Mouse (Mus musculus) liver, postnatal 0 days (tissue): Measurements from ENCODE around the gene Gm44790. TPM values are rescaled to one million over a fixed set of nuclear protein-coding genes. Genes with fewer than 3 reads are reported as not detected.

Experiments used
- ATAC-seq: fragments of 200-750 bp; cut with Nextera tagmentation; 2 replicates; pipeline ENCODE4 v1.8.0; 2017; ENCODE audit warnings: mild to moderate bottlenecking, moderate library complexity
- DNase-seq: peaks from one replicate; pipeline ENCODE4 v3.0.0-alpha.2; 2016
- H3K27ac ChIP-seq: fragments of 300-500 bp; sonication (generic); 2 replicates; pipeline ENCODE4 v1.5.1; 2014; ENCODE audit warnings: antibody characterized with exemption, moderate library complexity, mild to moderate bottlenecking, low read depth
- H3K27me3 ChIP-seq: fragments of 300-500 bp; sonication (generic); 2 replicates; pipeline ENCODE4 v1.6.1; 2014; ENCODE audit warnings: low read length, control low read depth, mixed read lengths; ENCODE audit not compliant: insufficient read depth
- H3K36me3 ChIP-seq: fragments of 300-500 bp; sonication (generic); replicated peaks from 2 replicates; pipeline ENCODE4 v1.6.1; 2014; ENCODE audit warnings: mild to moderate bottlenecking, control low read depth, low read length, moderate library complexity, mixed read lengths; ENCODE audit not compliant: insufficient read depth
- H3K4me1 ChIP-seq: fragments of 300-500 bp; sonication (generic); 2 replicates; pipeline ENCODE4 v1.6.1; 2014; ENCODE audit warnings: antibody characterized with exemption, mild to moderate bottlenecking, control low read depth; ENCODE audit not compliant: insufficient read depth
- H3K4me2 ChIP-seq: fragments of 300-500 bp; sonication (generic); 2 replicates; pipeline ENCODE4 v1.6.1; 2014; ENCODE audit warnings: low read depth, mild to moderate bottlenecking, low read length, moderate library complexity, mixed read lengths
- H3K4me3 ChIP-seq: fragments of 300-500 bp; sonication (generic); 2 replicates; pipeline ENCODE4 v1.5.1; 2014; ENCODE audit warnings: low read depth, low read length
- H3K9ac ChIP-seq: fragments of 300-500 bp; sonication (generic); replicated peaks from 2 replicates; pipeline ENCODE4 v1.6.1; 2014; ENCODE audit warnings: mild to moderate bottlenecking, moderate library complexity
- H3K9me3 ChIP-seq: fragments of 300-500 bp; sonication (generic); 2 replicates; pipeline ENCODE4 v1.6.1; 2016; ENCODE audit warnings: mild to moderate bottlenecking, control low read depth, low read length, mixed read lengths
- CTCF ChIP-seq: sonication (generic); IDR thresholded peaks from 2 replicates; pipeline ENCODE4 v1.5.1; 2016; ENCODE audit warnings: antibody characterized with exemption, low read depth
- EP300 ChIP-seq: IDR thresholded peaks from 2 replicates; pipeline ENCODE4 v1.6.1; 2016; ENCODE audit warnings: antibody characterized with exemption, low read depth, mild to moderate bottlenecking
- WGBS: fragments of 180-500 bp; shearing (Covaris S2); extraction: QIAGEN DNeasy Blood & Tissue Kit; methylation state at CpG from one replicate; pipeline ENCODE4 v1.1.7; 2014; ENCODE audit not compliant: insufficient replicate concordance; 5-methylcytosine and 5-hydroxymethylcytosine counted together
- polyA plus RNA-seq: library from polyadenylated mRNA; unstranded; fragments of >200 nt; fragmentation: Nextera tagmentation; extraction: Ambion mirVana; gene quantifications from 2 replicates; pipeline ENCODE4 v1.2.1, GENCODE M21; 2015

The Gm44790 gene
- polyA plus RNA-seq, 1 experiment from 2014 or later: not detected

GRCm38 (mm10) chr6:86400972-86401371 lies 25.5 kb upstream of the Gm44790 start:
- peak; percentile 85 for TF ChIP-seq CTCF
- no peak for TF ChIP-seq EP300
- Histone ChIP-seq H3K4me3 (peak overlapping the region; percentile 17; the same call in 1 of the 2 replicates), H3K36me3 (no peaks in the 10 kb centered on the region), H3K27ac (no peak overlapping the region), H3K9me3 (no peaks in the 10 kb centered on the region), H3K4me2 (peak overlapping the region; percentile 56), H3K4me1 (peaks cover 29% of the 10 kb centered on the region), H3K9ac (peak overlapping the region; percentile 18; the same call in 1 of the 2 replicates), H3K27me3 (no peaks in the 10 kb centered on the region)
- DNase-seq: peak; percentile 76
- WGBS: 4% methylated on average over 9 of the region's 9 CpGs
- 0 out of 2 replicates have a peak, but pooled peaks have one; percentile 12 for ATAC-seq

DNA sequence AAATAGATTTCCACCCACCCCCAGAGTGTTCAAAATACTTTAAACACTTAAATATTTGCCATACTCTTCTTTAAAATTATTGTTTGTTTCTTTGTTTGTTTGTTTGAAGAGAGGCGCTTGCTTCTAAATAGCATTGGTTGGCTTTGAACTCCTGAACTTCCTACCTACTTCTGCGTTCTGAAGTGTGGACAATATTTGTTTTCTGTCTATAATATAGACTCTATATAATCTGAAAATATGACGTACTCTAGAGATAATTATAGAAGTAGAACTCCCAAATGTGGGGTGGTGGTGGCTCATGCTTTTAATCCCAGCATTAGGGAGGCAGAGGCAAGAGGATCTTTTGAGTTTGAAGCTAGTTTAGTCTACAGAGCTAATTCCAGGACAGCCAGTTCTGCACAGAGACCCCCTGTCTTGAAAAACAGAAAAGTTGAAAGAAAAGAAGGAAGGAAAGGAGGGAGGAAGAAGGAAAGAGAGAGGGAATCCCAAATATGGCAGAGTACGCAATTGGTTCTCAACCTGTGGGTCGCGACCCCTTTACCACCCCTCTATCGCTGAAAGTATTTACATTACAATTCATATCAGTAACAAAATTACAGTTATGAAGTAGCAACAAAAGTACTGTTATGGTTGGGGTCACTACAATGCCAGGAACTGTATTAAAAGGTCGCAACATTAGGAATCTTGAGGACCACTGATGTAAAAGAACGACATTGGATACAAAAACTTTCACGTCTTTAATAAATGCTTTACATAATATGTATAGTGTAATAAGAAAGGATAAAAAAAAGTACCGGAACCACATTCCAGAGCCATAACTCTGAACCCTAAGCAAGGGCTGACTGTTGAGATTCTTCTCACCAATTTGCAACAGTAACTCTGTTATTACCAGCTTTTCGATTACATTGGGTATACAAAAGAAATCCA lies 23.5 kb upstream of the Gm44790 start:
- H3K4me3 ChIP-seq: peak overlapping the region; percentile 81
- no peak overlapping the region for H3K9ac ChIP-seq
- DNase-seq (no peak), ATAC-seq (no peak)
- no peak for TF ChIP-seq EP300
- TF ChIP-seq CTCF: no peak
- peak overlapping the region; percentile 70 for H3K4me2 ChIP-seq
- WGBS: 37% methylated on average over 12 of the region's 12 CpGs
- H3K36me3 ChIP-seq: no peaks in the 10 kb centered on the region
- peaks cover 16% of the 10 kb centered on the region for H3K4me1 ChIP-seq
- H3K9me3 ChIP-seq: no peaks in the 10 kb centered on the region
- H3K27me3 ChIP-seq: no peaks in the 10 kb centered on the region
- H3K27ac ChIP-seq: no peak overlapping the region

DNA sequence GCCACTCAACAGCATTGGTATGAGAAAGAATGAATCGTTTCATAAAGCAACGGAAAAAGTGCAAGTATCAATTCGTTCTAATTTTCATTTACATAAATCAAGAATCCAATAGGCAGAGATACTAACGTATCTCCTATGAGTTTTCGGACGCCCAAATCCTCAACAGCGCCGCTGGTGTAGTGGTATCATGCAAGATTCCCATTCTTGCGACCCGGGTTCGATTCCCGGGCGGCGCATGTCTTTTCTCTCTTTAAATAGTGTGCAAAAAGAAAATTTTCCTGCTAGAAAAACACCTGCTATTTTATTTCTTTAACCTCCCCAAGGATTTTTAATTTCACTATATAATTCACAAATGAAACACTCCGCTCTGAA lies 22.7 kb upstream of the Gm44790 start:
- peak overlapping the region; percentile 70 for H3K4me2 ChIP-seq
- H3K4me1 ChIP-seq: peaks cover 13% of the 10 kb centered on the region
- ATAC-seq: peak; percentile 70
- WGBS: 0% methylated on average over 15 of the region's 15 CpGs
- peak overlapping the region; percentile 97 for H3K27ac ChIP-seq
- TF ChIP-seq EP300 (peak; percentile 13; the same call in 1 of the 2 replicates), CTCF (0 out of 2 replicates have a peak, but pooled peaks have one; percentile 4)
- H3K36me3 ChIP-seq: no peaks in the 10 kb centered on the region
- H3K27me3 ChIP-seq: no peaks in the 10 kb centered on the region
- H3K9ac ChIP-seq: peak overlapping the region; percentile 22; the same call in 1 of the 2 replicates
- H3K4me3 ChIP-seq: peak overlapping the region; percentile 81
- DNase-seq: peak; percentile 86
- H3K9me3 ChIP-seq: no peaks in the 10 kb centered on the region

DNA sequence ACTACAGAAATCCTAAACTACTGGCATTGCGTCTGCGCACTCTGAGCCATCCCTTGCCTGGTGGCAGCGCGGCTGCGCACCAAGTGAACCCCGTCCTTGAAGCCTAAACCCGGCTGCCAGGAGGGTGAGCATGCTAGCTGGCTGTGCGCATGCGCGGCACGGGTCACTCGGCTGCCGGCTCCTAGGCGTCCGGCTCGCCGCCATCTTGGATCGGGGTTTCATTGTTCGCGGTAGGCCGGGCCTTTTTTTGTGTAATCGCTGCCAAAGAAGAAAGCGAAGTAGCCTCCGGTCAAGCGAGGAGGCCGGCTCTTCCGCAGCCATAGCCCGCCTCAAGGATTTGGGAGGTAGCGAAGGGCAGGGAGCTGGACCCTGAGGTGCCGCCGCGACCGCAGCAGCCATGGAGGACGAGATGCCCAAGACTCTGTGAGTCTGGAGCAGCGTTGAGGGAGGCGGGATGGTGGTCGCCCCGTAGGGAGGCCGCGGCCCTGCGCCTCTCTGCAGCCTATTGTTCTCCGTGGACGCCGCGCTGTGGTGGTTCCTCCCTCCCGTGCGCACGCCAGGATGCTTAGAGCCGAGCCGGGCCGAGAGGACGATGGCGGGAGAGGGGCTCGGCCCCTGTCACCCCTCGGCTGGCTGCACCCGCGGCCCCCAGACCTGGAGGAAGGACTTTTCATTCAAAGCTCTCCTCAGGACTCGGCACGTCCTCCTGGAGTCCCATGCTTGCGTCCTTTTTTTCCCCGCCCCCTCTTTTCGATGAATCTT lies 22.2 kb upstream of the Gm44790 start, which contains the start of gene Tia1:
Tia1 (plus strand) TSS at position 120 of the 762 bp plus-strand sequence.
- TF ChIP-seq CTCF (no peak), EP300 (no peak)
- Histone ChIP-seq H3K27me3 (no peaks in the 10 kb centered on the region), H3K4me1 (peaks cover 13% of the 10 kb centered on the region), H3K9me3 (no peaks in the 10 kb centered on the region), H3K9ac (peak within 1 kb of the TSS; percentile 89), H3K4me3 (peak within 1 kb of the TSS; percentile 81), H3K27ac (peak within 1 kb of the TSS; percentile 97), H3K4me2 (peak within 1 kb of the TSS; percentile 70), H3K36me3 (no peaks in the 10 kb centered on the region)
- under 1% methylated on average over 62 of the region's 62 CpGs for WGBS
- ATAC-seq: peak; percentile 97
- DNase-seq: peak; percentile 96

GRCm38 (mm10) chr6:86404996-86405395 lies 21.5 kb upstream of the Gm44790 start:
- peak overlapping the region; percentile 97 for H3K27ac ChIP-seq
- no peaks in the 10 kb centered on the region for H3K9me3 ChIP-seq

GRCm38 (mm10) chr6:86406306-86406705 lies 20.2 kb upstream of the Gm44790 start:
- H3K27me3 ChIP-seq: no peaks in the 10 kb centered on the region
- H3K9ac ChIP-seq: no peak overlapping the region
- no peak overlapping the region for H3K4me3 ChIP-seq
- H3K36me3 ChIP-seq: no peaks in the 10 kb centered on the region
- DNase-seq: no peak
- H3K4me2 ChIP-seq: no peak overlapping the region
- H3K27ac ChIP-seq: no peak overlapping the region
- ATAC-seq: no peak
- no peak for TF ChIP-seq CTCF
- no peak for TF ChIP-seq EP300
- no peaks in the 10 kb centered on the region for H3K9me3 ChIP-seq
- H3K4me1 ChIP-seq: peaks cover 4% of the 10 kb centered on the region; the same call in 1 of the 2 replicates

More at GRCm38 (mm10) chr6:86404996-86405395, 21.5 kb upstream of the Gm44790 start:
- TF ChIP-seq CTCF (no peak), EP300 (no peak)
- peak overlapping the region; percentile 89 for H3K9ac ChIP-seq
- no peaks in the 10 kb centered on the region for H3K27me3 ChIP-seq
- DNase-seq: no peak
- peak overlapping the region; percentile 70 for H3K4me2 ChIP-seq
- ATAC-seq: no peak
- H3K4me3 ChIP-seq: peak overlapping the region; percentile 81
- 1% methylated on average over 11 of the region's 11 CpGs for WGBS
- no peaks in the 10 kb centered on the region for H3K36me3 ChIP-seq
- H3K4me1 ChIP-seq: peaks cover 8% of the 10 kb centered on the region; the same call in 1 of the 2 replicates
